Mouse (Mus musculus): ENCODE results near the gene Mprip.

The Mprip gene

DNA sequence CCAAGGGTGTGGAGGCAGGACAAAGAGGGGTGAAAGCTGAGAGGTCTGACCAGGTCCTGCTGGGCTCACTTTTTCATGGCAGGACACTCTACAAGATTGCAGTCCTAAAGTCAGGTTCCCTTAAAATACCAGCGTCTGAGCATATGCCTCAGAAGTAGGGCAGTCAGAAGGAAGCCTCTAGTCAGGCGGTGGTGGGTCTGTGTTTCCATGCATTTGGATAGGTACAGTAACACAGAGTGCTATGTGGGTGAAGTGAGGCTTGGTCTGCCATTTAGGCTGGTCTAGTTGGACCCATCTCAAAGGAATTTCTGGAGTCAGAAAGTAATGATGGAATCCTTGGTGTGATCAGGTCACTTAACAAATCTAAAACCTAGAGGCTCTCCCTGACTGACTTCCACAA is 108.2 kb downstream of the Mprip start:
- no peak for DNase-seq

DNA sequence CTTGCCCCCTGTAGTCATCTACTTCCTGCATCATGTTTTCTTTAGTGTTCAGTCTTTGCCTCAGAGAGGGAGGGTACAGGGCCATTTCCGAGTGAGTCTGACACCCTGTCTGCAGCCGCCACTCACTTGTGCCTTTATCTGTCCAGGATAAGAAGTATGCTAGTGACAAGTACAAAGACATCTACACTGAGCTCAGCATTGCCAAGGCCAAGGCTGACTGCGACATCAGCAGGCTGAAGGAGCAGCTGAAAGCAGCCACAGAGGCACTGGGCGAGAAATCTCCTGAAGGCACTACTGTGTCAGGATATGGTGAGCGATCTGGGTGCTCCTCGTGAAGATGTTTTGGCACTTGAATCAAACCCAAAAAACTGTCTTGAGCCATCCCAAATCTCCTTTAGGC is 108.6 kb downstream of the Mprip start:
- no peak for DNase-seq

DNA sequence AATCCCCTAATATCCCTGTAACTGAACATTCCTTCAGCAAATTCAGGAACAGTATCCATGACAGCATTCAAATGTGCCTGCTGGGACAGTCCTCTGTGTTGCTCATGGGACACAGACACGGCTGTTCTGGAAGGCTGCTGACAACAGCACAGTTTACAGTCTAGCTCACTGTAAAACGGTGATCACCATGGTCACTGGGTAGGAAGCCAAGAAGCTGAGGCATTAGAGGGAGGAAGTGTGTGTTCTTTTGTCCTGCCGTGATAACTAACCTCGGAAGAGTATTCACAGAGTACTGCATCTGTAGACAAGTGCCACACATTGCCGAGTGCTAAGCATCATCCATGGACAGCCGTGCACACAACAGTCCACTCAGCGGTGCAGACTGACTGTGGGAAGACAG is 109.6 kb downstream of the Mprip start:
- DNase-seq, result no peak

DNA sequence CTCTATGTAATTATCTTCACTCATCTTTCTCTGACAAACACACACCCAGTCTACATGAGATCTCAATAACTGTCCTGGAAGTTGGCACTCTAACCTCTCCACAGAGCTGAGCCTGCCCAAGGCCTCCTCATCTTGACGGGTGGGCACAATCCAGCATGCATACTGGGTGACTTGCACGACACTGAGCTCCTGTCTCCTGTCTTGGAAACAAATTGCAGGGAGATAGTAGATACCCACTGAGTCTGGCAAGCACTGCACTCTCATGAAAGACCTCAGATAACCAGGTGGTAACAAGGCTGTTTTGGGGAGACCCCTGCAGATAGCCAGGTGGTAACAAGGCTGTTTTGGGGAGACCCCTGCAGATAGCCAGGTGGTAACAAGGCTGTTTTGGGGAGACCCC is 111.2 kb downstream of the Mprip start:
- DNase-seq, result no peak

DNA sequence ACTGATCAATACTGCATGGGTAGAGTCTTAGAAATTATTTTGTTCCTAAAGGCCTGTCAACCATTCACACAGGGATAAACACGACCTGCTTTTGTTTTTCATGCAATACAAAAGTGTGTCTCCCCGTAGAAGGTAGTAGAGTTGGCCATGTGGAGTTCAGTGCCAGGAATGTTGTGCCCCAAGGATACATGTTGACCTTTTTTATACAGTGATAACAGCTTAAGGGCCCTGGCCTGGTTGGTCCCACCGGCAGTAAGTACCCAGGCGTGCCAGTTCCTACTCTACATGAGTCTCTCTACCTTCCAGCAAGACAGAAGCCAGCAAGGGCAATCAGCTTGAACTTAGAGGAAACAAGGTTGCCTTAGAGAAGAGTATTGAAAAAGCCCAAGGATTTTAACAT is 111.8 kb downstream of the Mprip start:
- DNase-seq, result no peak

DNA sequence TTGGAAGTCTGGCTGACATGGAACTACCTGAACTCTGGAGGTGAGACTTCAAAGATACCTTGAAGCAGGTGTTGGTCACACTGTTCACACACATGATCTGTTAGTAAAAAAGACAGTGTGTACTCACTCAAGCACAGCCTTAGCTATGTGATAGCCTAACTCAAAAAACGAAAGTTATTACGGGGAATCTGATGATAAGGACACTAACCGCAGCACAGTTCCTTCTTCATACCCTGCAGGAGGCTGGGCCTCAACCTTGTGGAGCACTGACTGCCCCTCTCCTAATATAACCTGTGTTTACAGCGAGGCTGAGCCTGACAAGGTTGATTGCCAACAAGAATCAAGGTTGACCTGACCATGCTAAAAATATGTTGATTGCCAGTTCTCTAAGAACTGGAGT is 113.4 kb downstream of the Mprip start:
- no peak for DNase-seq

DNA sequence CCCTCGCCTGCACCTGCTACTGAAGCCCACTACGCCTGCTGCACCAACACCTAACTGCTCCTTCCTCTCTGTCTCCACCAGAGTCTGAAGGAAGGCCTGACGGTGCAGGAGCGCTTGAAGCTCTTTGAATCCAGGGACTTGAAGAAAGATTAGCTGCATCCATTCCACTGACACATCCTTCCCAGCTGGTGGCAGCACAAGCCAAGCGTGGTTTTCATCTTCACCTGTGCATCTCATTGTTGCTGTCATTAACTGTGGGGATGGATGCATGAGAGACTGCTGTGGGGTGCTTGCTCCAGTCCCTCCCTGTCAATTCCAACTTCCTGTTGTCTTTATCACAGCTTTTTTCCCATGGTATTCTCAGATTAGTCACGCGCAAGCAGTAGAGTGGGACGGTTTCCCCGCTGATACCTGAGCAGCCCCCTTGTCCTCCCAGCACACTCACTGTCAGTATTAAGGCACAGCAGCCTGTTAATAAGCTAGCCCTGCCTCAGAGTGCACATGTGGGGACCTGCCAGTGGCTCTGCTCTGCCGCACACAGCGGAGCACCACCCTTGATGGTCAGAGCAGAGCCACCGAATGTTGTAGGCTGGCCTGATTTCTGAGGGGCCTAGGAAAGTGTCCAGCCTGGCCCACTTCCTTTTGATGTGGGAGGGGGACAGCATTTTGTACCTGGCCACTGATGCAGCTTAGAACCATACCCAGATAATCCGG is 114.5 kb downstream of the Mprip start:
- DNase-seq, result no peak

DNA sequence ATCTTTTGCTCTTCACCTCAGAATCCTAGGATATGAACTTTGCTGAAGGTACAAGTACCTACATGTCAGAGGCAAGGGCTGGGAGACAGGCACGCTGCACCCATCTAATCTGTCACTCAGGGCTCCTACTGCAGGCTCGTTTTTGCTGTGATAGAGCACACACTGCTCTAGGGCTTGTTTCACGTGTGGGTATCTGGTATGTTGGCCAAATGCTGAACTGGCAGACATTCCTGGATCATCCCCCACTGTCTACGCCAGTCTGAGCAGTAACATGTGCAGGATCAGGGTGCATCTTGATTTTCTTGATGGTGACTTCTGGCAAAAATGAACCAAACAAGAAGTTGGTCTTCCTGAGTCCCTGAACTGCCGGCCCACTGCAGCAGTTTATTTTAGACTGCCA is 116.2 kb downstream of the Mprip start:
- DNase-seq, result no peak

DNA sequence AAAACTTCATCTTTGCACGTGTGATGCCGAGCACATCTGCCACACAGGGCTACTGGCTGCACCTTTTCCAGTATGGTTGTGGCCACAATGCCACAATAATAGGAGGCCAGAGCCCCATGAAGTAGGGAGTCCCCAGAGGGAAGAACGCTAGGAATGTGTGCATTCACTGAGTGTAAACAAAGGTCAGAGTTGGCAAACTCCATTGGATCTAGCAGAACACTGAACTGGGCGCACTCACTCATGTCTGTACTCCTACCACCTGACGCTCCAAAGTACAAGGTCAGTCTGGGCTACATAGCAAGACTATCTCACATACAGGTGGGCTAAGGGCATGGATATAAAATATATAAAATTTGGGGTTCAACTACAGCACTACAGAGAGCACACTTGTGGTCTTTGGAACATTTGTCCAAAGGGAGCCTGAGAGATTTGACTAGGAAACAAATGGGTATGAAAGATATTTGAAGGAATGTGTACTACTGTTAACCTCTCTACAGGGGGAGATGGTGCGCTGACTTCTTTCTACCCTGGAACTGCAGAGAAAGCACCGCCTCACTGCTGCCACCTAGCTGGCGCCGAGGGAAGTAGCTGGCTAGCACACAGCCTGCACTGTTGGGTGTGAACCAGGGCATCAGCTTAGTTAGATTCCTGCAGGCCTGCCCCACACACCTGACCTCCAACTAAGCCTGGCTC is 117.2 kb downstream of the Mprip start:
- peak; percentile 79 to 81 for DNase-seq

DNA sequence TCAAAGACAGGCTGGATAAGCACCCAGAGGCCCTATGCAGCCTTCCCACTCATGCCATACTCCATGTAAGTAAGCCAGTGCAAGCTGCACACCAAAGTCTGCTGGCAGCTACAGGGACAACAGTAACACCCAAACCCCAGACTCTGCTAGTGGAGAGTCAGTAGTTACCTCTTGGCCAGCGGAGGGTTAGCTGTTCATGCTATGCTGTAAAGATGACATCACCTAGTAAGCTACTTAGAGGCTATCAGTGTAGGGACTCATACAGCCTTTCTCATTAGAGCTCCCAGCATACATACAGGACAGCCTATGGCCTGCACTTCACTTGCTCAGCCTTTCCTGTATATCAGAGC is 117.7 kb downstream of the Mprip start:
- DNase-seq, result no peak

DNA sequence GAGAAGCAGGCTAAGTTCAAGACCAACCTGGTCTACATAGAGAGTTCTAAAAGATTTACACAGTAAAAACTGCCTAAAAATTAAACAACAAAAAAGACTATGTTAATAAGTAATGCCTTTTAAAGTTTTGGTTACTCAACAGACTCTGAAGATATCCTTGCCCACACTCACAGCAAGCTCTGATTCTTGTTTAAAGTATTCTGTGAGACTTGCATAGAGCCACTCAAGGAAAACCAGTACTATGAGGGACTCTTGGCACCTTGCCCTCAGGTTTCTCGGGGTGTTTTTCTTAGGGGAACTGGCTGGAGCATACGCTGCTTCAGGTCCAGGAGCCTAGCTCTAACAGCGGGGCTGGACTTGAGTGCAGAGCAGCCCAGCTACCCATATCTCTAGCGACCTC is 118.3 kb downstream of the Mprip start:
- DNase-seq, result no peak

DNA sequence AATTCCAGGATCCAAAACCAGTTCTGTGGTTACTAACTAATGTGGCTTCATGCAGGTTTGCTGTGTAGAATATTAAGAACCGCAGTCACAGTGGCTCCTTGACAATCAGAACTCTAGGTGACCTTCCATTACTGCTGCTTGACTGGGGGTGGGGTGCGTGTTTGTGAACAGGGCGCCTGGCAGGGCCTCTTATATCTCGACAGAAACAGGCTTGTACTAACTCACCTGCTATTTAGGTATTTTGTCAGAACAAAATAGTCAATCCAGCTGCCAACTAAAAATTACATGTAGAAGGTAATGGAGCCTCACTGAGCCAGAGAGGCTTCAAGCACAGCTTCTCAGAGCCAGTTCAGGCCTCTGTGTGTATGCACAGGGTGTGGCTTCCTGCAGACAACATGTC is 119.1 kb downstream of the Mprip start:
- no peak for DNase-seq

DNA sequence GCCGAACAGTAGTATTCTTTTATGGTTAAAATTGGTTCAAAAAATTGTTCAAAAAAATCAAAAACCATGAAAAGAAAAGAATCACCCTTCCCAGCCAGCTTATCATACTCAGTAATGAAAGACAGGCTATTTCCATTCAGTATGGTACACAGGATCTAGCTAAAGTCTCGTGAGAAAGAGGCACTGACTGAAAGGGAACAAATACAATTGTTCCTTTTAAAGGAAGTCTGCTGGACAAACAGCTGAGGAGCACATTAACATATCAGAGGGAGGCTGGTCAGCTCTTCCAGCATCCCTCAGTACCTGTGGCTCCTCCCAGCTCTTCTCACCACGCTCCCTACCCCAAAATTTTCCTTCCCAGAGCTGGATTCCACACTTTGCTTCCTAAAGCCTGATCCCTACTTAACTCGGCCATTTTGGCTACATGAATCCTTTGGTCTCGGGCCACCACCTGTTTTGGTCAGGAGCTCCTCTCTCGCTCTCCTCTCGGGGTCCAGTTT is 121.0 kb downstream of the Mprip start:
- no peak for DNase-seq

DNA sequence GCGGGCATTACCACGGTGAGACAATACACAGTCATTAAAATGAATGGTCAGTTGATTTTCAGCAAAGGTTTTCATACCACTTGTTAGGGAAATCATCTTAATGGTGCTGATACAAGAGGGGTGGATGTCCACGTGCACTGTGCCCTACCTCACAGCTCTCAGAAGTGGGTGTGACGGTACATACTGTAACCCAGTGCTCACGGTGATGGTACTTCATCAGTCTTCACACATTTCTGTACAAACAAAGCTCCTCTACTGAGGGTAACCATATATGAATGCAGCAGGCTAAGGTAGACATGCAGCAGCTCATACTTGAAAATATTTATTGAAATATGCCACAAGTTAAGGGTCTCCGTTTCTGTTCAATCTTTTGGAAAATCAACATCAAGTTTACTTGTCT is 122.5 kb downstream of the Mprip start:
- no peak for DNase-seq

DNA sequence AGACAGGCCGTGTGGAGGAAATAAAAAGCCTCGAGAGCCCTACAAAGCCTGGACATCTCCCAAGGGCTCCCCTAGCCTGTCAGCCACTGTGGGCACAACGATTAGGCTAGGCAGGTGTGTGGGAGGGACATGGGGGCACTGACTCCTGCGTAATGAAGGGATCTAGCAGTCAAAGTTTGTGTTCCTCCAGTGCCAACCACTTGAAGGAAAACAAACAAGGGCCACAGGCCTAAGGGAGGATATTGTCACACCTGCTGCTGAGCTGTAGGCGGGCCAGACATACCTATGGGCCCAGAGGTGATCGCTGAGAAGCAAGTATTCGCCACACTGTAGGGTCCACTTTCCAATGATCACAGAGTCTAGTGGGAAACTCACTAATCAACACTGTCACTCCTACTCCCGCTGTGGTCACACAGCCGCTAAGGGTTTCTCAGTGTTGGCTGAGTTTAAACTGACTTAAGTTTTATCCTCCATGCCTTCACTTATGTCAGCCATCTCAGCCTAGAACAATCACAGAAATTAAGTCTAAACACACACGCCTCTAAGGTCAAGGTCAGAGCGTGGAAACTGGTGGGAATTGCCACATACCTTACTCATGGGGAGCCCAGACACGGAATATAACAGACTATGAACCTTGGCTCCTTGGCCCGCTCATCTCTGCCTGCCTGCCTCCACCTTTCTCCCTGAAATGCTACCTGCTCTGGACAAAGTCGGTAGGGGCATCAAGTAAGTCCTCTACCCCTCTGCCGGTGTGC is 125.5 kb downstream of the Mprip start:
- DNase-seq, result peak in 1 of 2 experiments; percentile 14

DNA sequence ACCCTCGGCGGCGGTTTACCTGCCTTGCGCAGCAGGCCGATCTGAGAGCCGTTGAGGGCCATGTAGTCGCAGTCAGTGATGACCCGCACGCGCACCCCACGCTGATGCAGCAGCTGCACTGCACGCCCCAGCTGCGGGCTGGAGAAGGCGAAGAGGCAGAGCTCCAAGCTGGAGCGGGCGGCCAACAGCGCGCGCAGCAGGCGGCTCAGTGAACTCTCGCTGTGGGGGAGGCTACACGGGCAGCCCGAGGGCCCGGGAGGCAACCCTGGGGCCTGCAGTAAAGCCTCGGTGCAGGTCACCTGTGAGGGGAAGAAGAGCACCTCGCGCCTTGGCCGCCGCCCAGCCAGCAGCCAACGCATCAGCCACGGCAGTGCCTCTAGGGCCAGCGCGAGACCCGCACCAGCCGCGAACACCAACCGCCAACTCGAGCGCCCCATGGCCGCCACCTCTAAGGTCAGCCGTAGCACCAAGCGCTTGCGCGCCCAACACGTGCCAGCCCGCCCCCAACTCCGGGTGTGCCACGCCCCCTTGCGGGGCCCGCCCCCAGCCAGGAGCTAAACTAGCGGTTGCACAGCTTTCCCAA is 126.2 kb downstream of the Mprip start, which contains the start of gene Pld6:
TSS of gene Pld6 (minus strand) at position 447 of the 583 bp plus-strand sequence.
- peak; percentile 62 to 82 for DNase-seq

DNA sequence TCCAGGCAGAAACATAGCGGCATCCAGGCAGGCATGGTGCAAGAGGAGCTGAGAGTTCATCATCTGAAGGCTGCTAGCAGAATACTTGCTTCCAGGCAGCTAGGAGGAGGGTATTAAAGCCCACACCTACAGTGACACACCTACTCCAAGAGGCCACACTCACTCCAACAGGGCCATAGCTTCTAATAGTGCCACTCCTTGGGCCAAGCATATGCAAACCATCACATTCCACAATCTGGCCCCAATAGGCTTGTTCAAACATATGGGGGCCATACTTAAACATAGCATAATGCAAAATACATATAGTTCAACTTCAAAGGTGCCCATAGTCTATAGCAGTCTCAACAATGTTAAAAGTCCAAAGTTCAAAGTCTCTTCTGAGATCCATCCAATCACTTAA is 128.2 kb downstream of the Mprip start:
- no peak for DNase-seq

DNA sequence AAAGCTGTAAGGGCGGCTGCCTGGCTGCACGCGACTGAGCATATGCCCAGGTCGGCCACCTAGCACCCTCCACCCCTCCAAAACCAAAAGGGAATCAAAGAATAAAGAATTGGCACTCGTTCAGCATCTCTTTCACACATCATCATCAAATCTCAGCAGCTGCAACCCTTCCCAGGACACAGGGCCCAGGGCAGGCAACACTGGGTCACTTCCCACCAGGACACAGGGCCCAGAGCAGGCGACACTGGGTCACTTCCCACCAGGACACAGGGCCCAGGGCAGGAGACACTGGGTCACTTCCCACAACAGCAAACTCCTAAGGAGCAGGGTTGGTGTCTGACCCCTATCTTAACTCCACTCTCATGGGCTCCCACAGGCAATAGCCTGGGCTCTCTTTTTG is 132.3 kb downstream of the Mprip start:
- DNase-seq, result no peak

DNA sequence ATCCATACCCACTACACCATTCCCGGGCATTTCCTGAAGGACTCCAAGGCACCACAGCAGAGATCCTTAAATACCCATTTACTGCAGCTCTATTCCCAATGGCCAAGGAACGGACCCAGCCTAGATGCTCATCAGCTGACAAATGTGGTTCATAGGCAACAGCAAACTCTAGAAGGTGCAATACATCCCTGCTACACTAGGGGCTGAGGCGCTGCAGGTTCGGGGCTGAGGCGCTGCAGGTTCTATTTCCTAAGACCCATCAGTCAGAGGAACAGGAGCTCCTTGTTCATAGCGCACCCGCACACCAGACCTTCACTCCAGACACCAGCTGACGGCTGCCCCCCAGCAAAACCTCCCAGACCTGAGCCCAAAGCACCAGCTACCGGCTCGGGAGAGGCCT is 139.3 kb downstream of the Mprip start:
- DNase-seq, result peak in 1 of 2 experiments; percentile 33

DNA sequence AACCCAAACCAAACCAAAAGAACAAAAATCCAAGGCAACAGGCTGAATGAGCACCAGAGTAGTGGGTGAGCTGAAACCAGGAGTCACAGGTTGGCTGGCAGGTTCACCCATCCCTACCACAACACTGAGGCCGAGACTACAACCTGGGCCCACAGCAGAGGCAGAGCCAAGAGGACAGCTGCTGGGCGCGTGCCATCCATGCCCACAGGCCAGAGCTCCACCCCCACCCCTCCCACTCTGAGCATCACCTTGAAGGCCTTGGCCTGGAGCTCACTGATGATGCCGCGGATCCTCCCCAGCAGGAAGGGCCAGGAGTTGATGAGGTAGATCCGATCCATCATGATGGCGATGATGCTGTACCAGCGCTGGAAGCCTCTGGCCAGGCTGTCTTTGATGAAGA is 140.8 kb downstream of the Mprip start:
- no peak for DNase-seq

DNA sequence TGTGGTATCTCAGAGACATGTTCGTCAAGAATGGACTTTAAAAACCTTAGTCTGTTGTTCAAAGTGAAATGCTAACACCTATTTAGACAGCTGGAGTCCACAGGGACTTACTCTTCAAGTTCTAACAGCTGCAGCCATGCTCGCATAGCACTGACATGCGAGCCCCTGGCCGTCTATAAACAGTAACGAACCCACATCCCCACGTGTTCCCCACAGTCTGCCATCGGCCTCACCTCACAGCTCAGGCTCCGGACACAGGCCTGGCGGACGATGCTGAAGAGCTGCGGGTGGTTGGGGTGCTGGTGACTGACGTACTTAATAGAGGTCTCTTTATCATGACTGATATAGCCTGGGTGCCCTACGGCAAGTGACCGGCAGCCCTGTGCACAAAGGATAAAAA is 142.4 kb downstream of the Mprip start:
- no peak for DNase-seq

DNA sequence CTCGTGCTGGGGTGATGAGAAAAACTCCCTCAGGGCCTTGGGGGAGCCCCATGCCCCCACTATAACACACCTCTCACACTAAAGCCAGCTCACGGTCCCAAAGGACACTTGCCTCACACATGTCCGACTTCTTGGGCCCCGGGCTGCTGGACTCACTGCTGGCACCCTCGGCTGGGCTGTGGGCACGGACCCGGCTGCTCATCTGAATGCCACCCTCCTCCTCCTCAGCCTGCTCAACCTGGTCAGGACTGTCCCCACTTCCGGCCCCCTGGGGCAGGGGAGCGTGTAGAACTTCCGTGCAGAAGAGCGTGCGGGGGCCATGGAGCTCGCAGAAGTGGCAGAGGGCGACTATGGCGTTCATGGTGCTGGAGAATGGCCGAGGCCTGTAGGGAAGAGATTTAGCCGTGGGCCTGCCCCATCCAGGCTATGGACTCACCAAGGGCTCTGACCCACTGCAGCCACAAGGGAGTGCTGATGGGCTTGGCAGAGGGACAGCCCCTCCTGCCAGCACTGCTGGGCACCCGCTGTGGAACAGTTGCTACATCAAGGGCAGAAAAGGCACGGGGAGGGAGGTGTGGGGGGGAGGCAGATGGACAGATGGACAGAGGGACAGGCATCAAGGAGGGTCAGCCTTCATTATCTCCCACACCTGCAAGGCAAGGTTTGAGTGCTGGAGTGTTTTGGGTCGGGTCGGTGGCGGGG is 143.5 kb downstream of the Mprip start:
- no peak for DNase-seq

DNA sequence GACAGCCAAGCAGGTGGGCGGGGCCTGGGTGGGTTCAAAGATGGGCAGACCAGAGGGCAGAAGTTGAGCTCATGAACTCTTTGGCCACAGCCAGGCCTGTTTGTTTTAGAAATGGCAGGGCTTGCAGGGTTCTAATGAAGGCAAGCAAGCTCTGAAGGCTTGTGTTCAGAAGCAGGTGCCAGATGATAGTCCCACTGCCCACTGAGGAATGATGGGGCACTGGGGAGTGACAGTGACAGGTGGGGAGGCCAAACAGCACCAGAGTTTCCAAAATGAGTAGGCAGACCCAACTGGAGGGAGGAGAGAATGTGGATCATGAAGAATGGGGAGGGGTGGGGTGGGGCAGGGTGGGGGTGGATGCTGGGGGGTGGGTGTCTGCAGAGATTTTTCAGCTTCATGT is 144.2 kb downstream of the Mprip start:
- DNase-seq, result no peak

Measured in kidney, postnatal 25 days (tissue).